Mouse (Mus musculus) embryo, embryonic 11.5 days (tissue): ENCODE results near the gene Tchp.

Source experiments
- DNase-seq: peaks from one replicate; pipeline ENCODE4 v3.0.0-alpha.2; 2012; ENCODE audit warnings: low read depth, low spot score

The Tchp gene

GRCm38 (mm10) chr5:114707265-114708068, at the start of gene Tchp:
Gene Tchp (plus strand): TSS chr5:114707760.
- peak; percentile 93 for DNase-seq

GRCm38 (mm10) chr5:114658255-114658654, 49.3 kb upstream of the Tchp start, which contains the start of gene Trpv4:
Gene Trpv4 (minus strand): TSS chr5:114658421.
- no peak for DNase-seq

- DNase-seq, result no peak
Observed at GRCm38 (mm10) chr5:114661029-114661428, 46.5 kb upstream of the Tchp start.

DNA sequence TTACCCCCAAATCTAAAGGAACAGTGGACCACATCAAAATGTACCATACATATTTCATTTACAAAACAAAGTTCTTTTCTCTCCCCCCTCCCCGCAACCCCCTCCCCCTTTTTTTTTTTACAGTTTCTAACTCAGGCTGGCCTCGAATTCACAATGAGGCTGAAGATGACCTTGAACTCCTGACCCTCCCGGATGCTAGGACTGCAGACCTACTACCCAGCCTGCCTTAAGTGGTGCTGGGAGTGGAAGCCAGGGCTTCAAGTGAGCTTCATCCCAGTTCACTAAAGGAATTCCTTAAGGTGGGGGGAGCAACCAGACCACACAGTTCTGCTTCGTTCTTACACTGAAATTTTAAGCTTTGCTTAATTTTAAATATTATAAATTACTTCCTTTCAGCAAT, 43.4 kb upstream of the Tchp start:
- DNase-seq, result no peak

DNA sequence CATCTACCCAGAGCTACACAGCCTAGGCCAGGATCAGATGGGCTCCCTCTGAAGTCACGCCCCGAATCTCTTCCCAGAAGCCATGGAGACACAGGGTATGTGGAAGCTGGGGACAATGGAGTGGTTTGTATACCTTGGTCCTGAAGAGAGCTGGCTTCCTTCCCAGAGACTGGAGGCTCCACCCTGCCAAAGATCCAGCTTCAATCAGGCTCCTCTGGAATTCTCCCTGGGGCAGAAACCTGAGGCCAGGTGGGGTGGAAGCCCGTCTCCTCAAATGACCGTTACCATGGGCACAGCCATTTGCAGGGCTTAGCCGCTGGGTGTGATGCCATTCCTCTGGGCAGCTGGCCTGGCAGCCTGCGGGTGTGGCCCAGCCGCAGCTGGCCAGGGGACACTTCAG, 42.8 kb upstream of the Tchp start:
- DNase-seq, result no peak

DNA sequence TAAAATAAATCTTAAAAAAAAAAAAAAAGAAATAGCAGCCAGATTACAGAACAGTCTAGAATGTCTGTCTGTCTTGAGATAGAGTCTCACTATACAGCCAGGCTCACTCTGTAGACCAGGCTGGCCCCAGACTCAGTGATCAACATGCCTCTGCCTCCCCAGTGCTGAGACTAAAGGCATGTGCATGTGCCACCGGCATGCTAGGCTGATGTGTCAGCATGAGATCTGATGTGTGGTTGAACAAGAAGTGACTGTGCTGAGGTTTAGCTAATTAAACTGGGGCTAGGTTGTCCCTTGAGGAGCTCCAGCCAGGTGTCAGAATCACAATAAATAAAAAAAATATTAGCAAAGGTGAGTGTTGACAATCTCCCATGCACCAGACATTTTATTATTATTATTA, 40.9 kb upstream of the Tchp start:
- no peak for DNase-seq

DNA sequence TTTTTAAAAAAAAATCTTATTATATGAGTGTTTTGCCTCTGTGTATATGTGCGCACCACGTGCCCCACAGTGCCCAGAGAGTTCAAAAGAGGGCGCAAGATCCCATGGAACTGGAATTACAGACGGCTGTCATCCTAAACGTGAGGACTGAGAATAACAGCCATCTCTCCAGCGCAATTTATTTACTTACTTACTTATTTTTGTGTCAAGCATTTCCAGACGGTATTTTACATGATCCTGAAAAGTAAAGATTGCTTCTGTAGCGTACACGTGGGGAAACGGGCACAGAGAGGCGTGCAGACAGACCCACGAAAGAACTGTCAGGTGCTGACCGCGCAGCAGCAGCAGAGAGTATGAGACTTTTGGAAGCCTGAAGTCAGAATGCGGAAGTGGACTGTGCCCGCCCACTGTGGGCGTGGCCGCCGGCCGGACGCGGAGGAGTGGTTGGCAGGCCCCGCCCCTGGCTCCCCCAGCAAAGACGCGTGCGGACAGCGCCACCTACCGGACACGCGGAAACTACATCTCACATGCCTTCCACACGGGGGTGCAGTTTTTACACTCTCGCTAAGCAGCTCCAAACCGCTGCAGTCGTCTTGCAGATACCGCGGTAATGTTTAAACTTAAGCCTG, 40.2 kb upstream of the Tchp start:
- peak; percentile 97 for DNase-seq

DNA sequence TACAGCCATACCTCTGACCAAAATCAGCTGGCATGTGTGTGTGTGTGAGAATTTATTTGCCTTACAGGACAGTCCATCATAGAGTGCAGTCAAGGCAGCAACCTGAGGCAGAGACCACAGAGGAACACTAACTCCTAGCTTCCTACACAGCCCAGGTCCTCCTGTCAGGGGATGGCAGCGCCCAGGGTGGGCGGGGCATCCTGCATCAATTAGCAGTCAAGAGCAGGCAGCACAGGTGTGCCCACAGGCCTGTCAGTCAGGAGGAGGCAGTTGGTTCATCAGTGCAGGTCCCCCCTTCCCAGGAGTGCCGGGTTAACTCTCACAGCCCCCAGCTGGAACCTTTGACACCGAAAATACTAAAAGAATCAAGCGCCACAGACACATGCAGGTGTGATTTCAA, 38.5 kb upstream of the Tchp start:
- DNase-seq, result no peak

DNA sequence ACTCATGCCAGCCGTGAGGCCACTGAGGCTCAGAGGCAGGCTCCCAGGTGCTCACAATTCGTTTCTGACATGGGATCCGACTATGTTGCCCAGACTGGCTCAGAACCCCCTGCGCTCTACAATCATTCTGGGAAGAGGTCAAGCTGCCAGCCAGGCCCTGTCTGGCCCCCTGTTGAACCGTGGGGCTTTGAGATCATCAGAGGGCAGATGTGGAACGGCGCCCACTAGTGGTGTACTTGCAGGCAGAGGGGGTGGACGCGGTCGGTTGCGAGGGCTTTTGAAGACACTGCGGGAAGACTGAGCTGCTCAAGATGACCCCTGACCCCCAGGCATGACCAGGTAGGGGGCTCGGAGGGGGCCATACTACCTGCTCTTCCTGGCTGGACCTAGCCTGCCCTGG, 34.4 kb upstream of the Tchp start:
- DNase-seq, result no peak

GRCm38 (mm10) chr5:114674594-114674993, 33.0 kb upstream of the Tchp start:
- DNase-seq, result no peak

DNA sequence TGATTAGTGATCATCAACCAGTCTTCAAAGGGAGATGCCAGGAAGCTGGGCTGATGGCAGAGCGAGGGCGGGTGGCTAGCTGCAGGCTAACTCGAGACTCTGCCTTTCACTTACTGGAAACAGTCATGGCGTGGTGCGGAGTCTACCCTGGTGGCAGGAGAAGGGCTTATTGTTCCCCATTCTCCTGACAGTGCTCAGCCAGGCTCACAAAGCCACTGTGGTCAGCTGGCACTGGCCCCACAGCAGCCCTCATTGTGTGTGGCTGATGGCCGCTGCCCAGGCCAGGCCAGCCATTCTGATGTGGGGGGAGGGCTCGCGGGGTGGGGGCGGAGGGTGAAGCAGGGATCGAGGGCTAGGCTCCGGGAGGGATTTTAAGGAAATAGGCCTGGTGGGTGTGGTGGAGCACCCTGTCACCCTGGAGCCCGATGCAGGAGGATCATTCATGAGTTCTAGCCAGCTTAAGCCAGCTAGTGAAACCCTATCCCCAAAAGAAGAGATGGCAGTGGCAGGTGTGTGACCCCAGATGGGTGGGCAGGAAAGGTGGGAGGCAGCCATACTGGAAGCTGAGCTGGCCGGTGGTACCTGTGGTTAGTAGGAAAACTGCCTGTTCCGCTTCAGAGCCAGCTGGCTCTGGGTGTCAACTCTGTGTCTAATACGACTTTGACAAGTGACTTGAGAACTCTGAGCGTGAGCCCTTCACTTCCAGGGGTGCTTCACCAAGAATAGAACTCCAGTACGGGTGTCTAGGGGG, 27.5 kb upstream of the Tchp start:
- no peak for DNase-seq

GRCm38 (mm10) chr5:114680676-114681285, 26.8 kb upstream of the Tchp start:
- no peak for DNase-seq

- DNase-seq, result no peak
Observed at GRCm38 (mm10) chr5:114681717-114682116, 25.8 kb upstream of the Tchp start.

- DNase-seq, result no peak
Observed at GRCm38 (mm10) chr5:114685986-114686385, 21.6 kb upstream of the Tchp start.

GRCm38 (mm10) chr5:114686726-114687210, 20.8 kb upstream of the Tchp start:
- DNase-seq, result no peak

- no peak for DNase-seq
Observed at GRCm38 (mm10) chr5:114687901-114688300, 19.7 kb upstream of the Tchp start.

DNA sequence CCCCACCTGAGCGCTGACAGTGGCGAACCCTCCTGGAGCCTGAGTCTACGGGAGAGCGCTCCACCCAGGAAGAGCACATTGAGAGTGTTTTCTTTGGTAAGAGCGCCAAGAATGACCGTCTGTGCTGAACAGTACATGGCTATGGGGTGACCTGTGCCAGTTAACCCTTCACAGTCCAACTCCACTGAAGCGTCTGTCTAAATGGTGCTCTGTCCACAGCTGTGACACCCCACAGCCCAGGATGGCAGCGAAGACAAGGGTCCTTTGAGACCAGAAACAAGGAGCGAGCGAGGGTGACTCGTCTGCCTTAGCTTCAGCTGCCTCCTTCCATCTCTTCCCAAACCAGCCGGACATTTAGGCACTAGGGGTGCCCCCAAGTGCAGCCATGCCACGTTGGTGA, 18.9 kb upstream of the Tchp start:
- DNase-seq, result no peak

DNA sequence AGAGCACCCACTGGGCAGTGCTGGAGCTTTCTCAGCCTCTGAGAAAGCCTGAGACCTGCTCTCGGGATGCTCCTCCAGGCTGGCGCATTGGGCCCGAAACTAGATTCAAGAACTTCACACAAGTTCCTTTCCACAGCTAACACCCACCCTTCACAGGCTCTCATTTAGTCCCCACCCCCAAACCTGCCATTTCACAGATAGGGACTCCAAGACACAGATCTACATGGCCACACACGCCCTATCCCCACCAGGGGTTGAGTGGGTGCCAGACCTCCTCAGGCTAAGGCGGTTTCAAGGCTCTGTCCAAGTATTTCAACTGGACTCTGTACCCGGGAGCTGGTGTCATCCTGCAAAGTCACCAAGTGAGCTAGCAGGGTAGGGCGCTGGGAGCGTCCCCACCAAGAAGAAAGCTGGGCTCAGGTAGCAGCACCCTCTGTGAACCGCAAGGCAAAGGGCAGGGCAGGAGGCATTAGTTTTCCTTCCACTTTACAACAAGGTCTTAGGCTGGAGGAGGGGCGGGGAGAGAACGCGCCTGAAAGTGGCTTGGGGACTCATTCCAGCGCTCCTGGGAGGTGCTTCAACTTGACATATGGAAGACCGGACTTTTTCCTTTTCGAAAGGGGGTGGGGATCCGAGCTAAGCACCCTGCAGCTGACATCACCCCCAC, 17.7 kb upstream of the Tchp start:
- DNase-seq, result no peak

DNA sequence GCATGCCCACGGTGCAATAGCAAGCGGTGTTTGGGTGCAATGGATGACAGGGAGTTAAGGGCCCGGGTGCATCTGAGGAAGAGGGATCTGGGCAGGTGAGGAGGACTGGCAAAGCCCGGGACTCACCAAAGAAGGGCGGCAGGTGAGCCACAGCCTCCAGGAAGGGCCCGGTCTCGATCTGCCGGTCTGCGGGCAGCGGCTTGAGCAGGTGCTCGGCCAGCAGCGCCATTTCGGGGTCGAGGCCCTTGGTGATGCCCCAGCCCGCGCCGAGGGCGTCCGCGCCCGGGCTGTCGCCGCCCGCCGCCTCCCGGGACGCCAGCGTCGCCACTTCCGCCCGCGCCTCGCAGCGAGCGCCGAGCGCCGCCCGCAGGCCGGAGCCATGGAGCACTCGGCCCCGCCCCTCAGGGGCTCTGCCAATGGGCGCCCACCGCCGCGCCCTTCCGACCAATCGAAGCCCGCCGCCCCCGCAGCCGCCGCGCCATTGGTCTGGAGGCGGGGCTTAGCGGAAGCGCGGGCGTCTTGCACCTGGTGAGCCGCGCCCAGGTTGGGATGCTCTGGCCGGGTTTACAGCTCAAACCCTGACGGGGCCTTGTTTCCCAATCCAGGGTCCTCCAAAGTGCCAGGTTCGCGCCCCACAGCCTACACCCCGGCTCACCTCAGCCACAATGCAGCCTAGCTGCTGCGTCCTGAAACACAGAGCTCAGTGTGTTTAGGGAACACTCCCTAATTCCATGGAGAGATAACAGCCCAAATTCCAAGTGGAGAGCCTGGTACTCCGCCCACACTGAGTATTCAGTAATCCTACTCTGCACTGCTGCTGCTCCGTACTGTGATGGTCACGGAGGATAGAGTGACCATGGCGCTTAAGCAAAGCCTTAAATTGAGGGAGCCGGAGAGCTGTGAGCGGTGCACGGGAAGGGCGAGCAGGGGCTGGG, 16.7 kb upstream of the Tchp start, which contains the start of gene Gltp:
Gene Gltp, minus strand, starts transcription at position 352 of the 935 bp plus-strand sequence.
- DNase-seq, result peak; percentile 84

DNA sequence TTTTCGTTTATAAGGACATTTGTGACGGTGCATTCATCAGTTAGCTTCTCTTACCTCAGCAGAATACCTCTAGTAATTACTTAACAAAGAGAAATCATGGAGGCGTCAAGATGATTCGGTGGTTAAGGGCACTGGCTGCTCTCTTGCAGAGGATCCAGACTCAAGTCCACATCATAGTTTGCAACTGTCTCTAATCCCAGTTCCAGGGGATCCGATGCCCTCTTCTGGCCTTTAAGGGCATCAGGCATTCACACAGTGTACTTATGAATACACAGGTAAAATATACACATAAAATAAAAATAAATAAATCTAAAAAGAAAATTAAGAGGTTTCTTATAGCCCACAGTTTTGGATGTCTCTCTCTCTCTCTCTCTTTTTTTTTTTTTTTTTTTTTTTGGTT, 11.8 kb upstream of the Tchp start:
- DNase-seq, result no peak
